Mouse (Mus musculus) spleen, postnatal 10 days (tissue): ENCODE measurements around the gene Eif4a3.
"Not testable (repeated sequence)": the region's sequence is repeated elsewhere in the genome, so short reads cannot be mapped to it uniquely, and the experiment has no call there.

Experiments used
- DNase-seq, 2 experiments: peaks; one replicate each; pipeline ENCODE4 v3.0.0; 2021 to 2022; ENCODE audit warnings: low spot score in 2 of 2

Gene Eif4a3

DNA sequence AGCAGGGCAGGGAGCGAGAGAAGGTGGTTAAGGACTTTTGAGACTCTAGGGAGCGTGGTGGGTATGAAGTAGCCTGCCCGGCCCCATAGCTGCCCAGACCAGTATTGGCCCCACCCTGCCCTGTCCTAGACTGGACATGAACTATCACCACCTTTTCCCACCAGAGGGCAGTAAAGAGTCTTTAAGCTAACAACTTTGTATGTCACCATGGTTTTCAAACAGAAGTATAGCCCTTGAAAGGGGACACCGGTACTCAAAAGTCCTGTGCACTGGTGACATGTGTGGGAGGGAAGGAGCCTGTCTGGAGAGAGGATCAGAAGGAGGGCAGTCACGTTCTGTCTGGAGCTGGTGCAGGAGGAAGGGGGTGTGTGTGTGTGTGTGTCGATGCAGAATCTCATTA lies 50.9 kb downstream of the Eif4a3 start:
- DNase-seq = peak; percentile 31 to 61

GRCm38 (mm10) chr11:119245543-119245942 lies 54.3 kb downstream of the Eif4a3 start:
- not testable (repeated sequence) for DNase-seq

GRCm38 (mm10) chr11:119239480-119239879 lies 60.4 kb downstream of the Eif4a3 start:
- no peak for DNase-seq
